Mouse (Mus musculus) CH12.LX (cell line): ENCODE measurements at regions not wholly inside any gene's neighbourhood (a gene's known extent, or its start where the extent isn't known, plus 50 kb on each side); places are given as distances from the start of the nearest gene placed in this dataset.

Experiments used
- DNase-seq: peaks from one replicate; pipeline ENCODE4 v3.0.0-alpha.2; 2013; ENCODE audit errors: extremely low read depth
- H3K27ac ChIP-seq: 2 replicates; pipeline ENCODE4 v1.5.1; 2012; ENCODE audit warnings: low read depth, mild to moderate bottlenecking, control low read depth, moderate library complexity; ENCODE audit not compliant: insufficient read depth
- H3K27me3 ChIP-seq: replicated peaks from 2 replicates; pipeline ENCODE3; 2012; ENCODE audit warnings: inconsistent platforms
- H3K36me3 ChIP-seq, 2 experiments: replicated peaks in 1 of 2; 2 replicates each; pipeline versions ENCODE3 to v1.6.1; 2012; ENCODE audit warnings: inconsistent platforms in 1 of 2, low read length in 1 of 2, mild to moderate bottlenecking in 1 of 2, mixed read lengths in 1 of 2, moderate library complexity in 1 of 2; ENCODE audit not compliant: control insufficient read depth in 1 of 2, insufficient read depth in 1 of 2
- H3K4me1 ChIP-seq, 2 experiments: 2 replicates each; pipeline ENCODE4 v1.6.1; 2012; ENCODE audit warnings: inconsistent platforms in 1 of 2, moderate library complexity in 1 of 2; ENCODE audit not compliant: insufficient read depth in 2 of 2, control insufficient read depth in 1 of 2
- H3K4me2 ChIP-seq: 2 replicates; pipeline ENCODE4 v1.6.1; 2012; ENCODE audit warnings: low read depth, mild to moderate bottlenecking, control low read depth; ENCODE audit not compliant: poor library complexity, insufficient read depth, severe bottlenecking
- H3K4me3 ChIP-seq, 3 experiments: fragments of 150-350 bp in 1 of 3; sonication (generic) in 1 of 3; replicated peaks in 1 of 3; 2 replicates each; pipeline versions ENCODE3 to v1.5.1; 2011 to 2012; ENCODE audit warnings: low read depth in 2 of 3, low read length in 2 of 3, mild to moderate bottlenecking in 2 of 3, moderate library complexity in 2 of 3, control low read depth in 1 of 3, improper control_type of control experiment in 1 of 3, inconsistent platforms in 1 of 3, mixed read lengths in 1 of 3; ENCODE audit not compliant: poor library complexity in 1 of 3
- H3K79me2 ChIP-seq: replicated peaks from 2 replicates; pipeline ENCODE4 v1.6.1; 2012; ENCODE audit warnings: mild to moderate bottlenecking, moderate library complexity; ENCODE audit not compliant: control insufficient read depth, poor library complexity, insufficient read depth, severe bottlenecking; ENCODE audit errors: extremely low read depth
- H3K9ac ChIP-seq: 2 replicates; pipeline ENCODE4 v1.6.1; 2012; ENCODE audit warnings: low read depth, mild to moderate bottlenecking, control low read depth, moderate library complexity; ENCODE audit not compliant: insufficient read depth
- H3K9me3 ChIP-seq: replicated peaks from 2 replicates; pipeline ENCODE3; 2012; ENCODE audit warnings: low read length, inconsistent platforms, mixed read lengths
- CTCF ChIP-seq, 2 experiments: IDR thresholded peaks in 1 of 2; conservative IDR thresholded peaks in 1 of 2; 2 replicates each; pipeline ENCODE4 v1.5.1; 2011 to 2012; ENCODE audit warnings: low read depth in 2 of 2, low read length in 2 of 2, improper control_type of control experiment in 1 of 2, inconsistent platforms in 1 of 2, mild to moderate bottlenecking in 1 of 2, moderate library complexity in 1 of 2
- ELF1 ChIP-seq: IDR thresholded peaks from 2 replicates; pipeline ENCODE4 v1.6.1; 2014; ENCODE audit warnings: low read depth, mild to moderate bottlenecking, inconsistent platforms, low read length, improper control_type of control experiment
- GABPA ChIP-seq: IDR thresholded peaks from 2 replicates; pipeline ENCODE4 v1.6.1; 2012; ENCODE audit warnings: low read depth, low read length, improper control_type of control experiment, inconsistent platforms; ENCODE audit not compliant: insufficient replicate concordance
- JUN ChIP-seq: IDR thresholded peaks from 2 replicates; pipeline ENCODE4 v1.6.1; 2011; ENCODE audit warnings: low read depth, mild to moderate bottlenecking, low read length, improper control_type of control experiment, moderate library complexity; ENCODE audit not compliant: insufficient read depth
- MAFK ChIP-seq: IDR thresholded peaks from 2 replicates; pipeline ENCODE4 v1.6.1; 2011; ENCODE audit warnings: low read length, improper control_type of control experiment; ENCODE audit not compliant: insufficient replicate concordance
- MAX ChIP-seq: IDR thresholded peaks from 2 replicates; pipeline ENCODE4 v1.6.1; 2011; ENCODE audit warnings: low read length, improper control_type of control experiment
- MAZ ChIP-seq: IDR thresholded peaks from 2 replicates; pipeline ENCODE4 v1.6.1; 2012; ENCODE audit warnings: low read depth, mild to moderate bottlenecking, inconsistent platforms, low read length, improper control_type of control experiment, moderate library complexity
- MEF2A ChIP-seq: IDR thresholded peaks from 2 replicates; pipeline ENCODE4 v1.6.1; 2014; ENCODE audit warnings: low read depth, mild to moderate bottlenecking, inconsistent platforms, low read length, improper control_type of control experiment, borderline replicate concordance
- MXI1 ChIP-seq: IDR thresholded peaks from 2 replicates; pipeline ENCODE4 v1.6.1; 2011; ENCODE audit warnings: mild to moderate bottlenecking, low read depth, low read length, improper control_type of control experiment
- RAD21 ChIP-seq: IDR thresholded peaks from 2 replicates; pipeline ENCODE4 v1.6.1; 2011; ENCODE audit warnings: low read depth, mild to moderate bottlenecking, low read length, improper control_type of control experiment, moderate library complexity
- SMC3 ChIP-seq: IDR thresholded peaks from 2 replicates; pipeline ENCODE4 v1.6.1; 2011; ENCODE audit warnings: low read depth, low read length, improper control_type of control experiment
- USF2 ChIP-seq: conservative IDR thresholded peaks from 2 replicates; pipeline ENCODE4 v1.6.1; 2011; ENCODE audit warnings: low read depth, low read length, improper control_type of control experiment
- ZKSCAN1 ChIP-seq: IDR thresholded peaks from 2 replicates; pipeline ENCODE4 v1.6.1; 2012; ENCODE audit warnings: low read depth, inconsistent platforms, low read length, improper control_type of control experiment, borderline replicate concordance
- ZNF384 ChIP-seq: IDR thresholded peaks from 2 replicates; pipeline ENCODE4 v1.6.1; 2012; ENCODE audit warnings: low read depth, low read length, improper control_type of control experiment, inconsistent platforms
- dilution Hi-C: fragments of 300-500 bp; cut with MboI; formaldehyde crosslinking; loops from 2 replicates; pipeline ENCODE4 v1.14.3; 2020; ENCODE audit warnings: low sequenced_read_pairs; ENCODE audit not compliant: extremely low pct_unique_long_range_greater_than_20kb, extremely low pct_ligation_motif_present
- in situ Hi-C: fragments of 300-500 bp; cut with MboI; formaldehyde crosslinking; loops from 3 replicates; pipeline ENCODE4 v1.14.3; 2019; ENCODE audit warnings: low sequenced_read_pairs, low pct_ligation_motif_present, low pct_unique_long_range_greater_than_20kb, mixed read lengths

DNA sequence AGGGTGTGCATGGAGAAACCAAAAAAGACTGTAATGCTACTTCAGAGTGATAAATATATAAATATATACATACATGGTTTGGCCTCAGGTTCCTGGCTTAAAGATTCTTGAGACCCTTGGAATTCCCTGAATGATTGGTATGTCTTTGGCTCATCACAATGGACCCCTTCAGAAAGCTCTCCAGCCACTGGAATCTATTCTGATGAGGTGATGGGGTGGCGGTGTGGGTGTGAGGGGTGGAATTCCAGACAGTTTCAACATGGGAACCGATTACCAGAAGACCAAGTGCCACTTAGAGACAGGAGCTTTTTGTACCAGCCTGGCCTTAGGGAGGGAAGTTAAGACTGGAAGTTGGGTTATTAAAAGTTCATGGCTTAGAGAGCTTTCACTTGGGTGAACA is 190.1 kb downstream of the Galc start:
- in situ Hi-C loops (no loop called here), dilution Hi-C loops (no loop called here)
- DNase-seq: no peak
- Histone ChIP-seq H3K79me2 (no peaks in the 10 kb centered on the region), H3K4me2 (no peak overlapping the region), H3K27me3 (no peaks in the 10 kb centered on the region), H3K4me3 (no peak overlapping the region), H3K9me3 (no peaks in the 10 kb centered on the region), H3K9ac (no peak overlapping the region), H3K4me1 (no peaks in the 10 kb centered on the region), H3K36me3 (no peaks in the 10 kb centered on the region), H3K27ac (no peak overlapping the region)
- TF ChIP-seq ZNF384 (no peak), USF2 (no peak), MAZ (no peak), MAX (no peak), ELF1 (no peak), SMC3 (no peak), JUN (no peak), GABPA (no peak), CTCF (conservative IDR thresholded peaks at IDR 0.05 in 1 of 2, IDR thresholded peaks at IDR 0.05 in 1 of 2; ENCODE audit: low read depth in 2 of 2, low read length in 2 of 2) (no peak), MXI1 (no peak)

- TF ChIP-seq MXI1: no peak
- TF ChIP-seq MAFK: no peak
- TF ChIP-seq, all 38 proteins: peak for 0
- H3K4me3 ChIP-seq: no peak overlapping the region
- H3K27me3 ChIP-seq: no peaks in the 10 kb centered on the region
- DNase-seq: no peak
- no peaks in the 10 kb centered on the region for H3K79me2 ChIP-seq
- no peak overlapping the region for H3K4me2 ChIP-seq
- no peak overlapping the region for H3K27ac ChIP-seq
- in situ Hi-C loops: no loop called here
- no peak overlapping the region for H3K9ac ChIP-seq
- H3K4me1 ChIP-seq: no peaks in the 10 kb centered on the region
- no peaks in the 10 kb centered on the region for H3K36me3 ChIP-seq
- peaks cover 2% of the 10 kb centered on the region for H3K9me3 ChIP-seq
- dilution Hi-C loops: no loop called here
Measured at GRCm38 (mm10) chr12:98059419-98060180, 199.7 kb downstream of the Galc start.

- Histone ChIP-seq H3K9me3 (peaks cover 2% of the 10 kb centered on the region), H3K4me2 (no peak overlapping the region), H3K4me1 (no peaks in the 10 kb centered on the region), H3K27me3 (no peaks in the 10 kb centered on the region), H3K79me2 (no peaks in the 10 kb centered on the region), H3K36me3 (no peaks in the 10 kb centered on the region), H3K27ac (no peak overlapping the region), H3K9ac (no peak overlapping the region), H3K4me3 (no peak overlapping the region)
- no peak for DNase-seq
- dilution Hi-C loops (no loop called here), in situ Hi-C loops (no loop called here)
- TF ChIP-seq ZKSCAN1 (no peak), RAD21 (no peak), MEF2A (no peak)
Measured at GRCm38 (mm10) chr12:98058977-98059376, 200.3 kb downstream of the Galc start.
